Mouse (Mus musculus) midbrain, postnatal 0 days (tissue): Measurements from ENCODE around the gene Bloc1s2. TPM values are rescaled to one million over a fixed set of nuclear protein-coding genes. Genes with fewer than 3 reads are reported as not detected.

ENCODE experiments used
- ATAC-seq: fragments of 200-750 bp; cut with Nextera tagmentation; 2 replicates; pipeline ENCODE4 v1.8.0; 2017; ENCODE audit warnings: moderate number of reproducible peaks, mild to moderate bottlenecking, moderate TSS enrichment, moderate library complexity; ENCODE audit not compliant: low FRiP score
- DNase-seq: peaks from one replicate; pipeline ENCODE4 v3.0.0-alpha.2; 2015; ENCODE audit warnings: low spot score
- H3K27ac ChIP-seq: fragments of 300-500 bp; sonication (generic); 2 replicates; pipeline ENCODE4 v1.5.1; 2014; ENCODE audit warnings: low read depth, mild to moderate bottlenecking, low read length, mixed read lengths
- H3K27me3 ChIP-seq: fragments of 300-500 bp; sonication (generic); 2 replicates; pipeline ENCODE4 v1.6.1; 2014; ENCODE audit warnings: low read length, control low read depth, mixed read lengths; ENCODE audit not compliant: insufficient read depth
- H3K36me3 ChIP-seq: fragments of 300-500 bp; sonication (generic); 2 replicates; pipeline ENCODE4 v1.6.1; 2014; ENCODE audit warnings: low read length, control low read depth, mixed read lengths; ENCODE audit not compliant: insufficient read depth
- H3K4me1 ChIP-seq: fragments of 300-500 bp; sonication (generic); 2 replicates; pipeline ENCODE4 v1.6.1; 2014; ENCODE audit warnings: mild to moderate bottlenecking, control low read depth, antibody characterized with exemption, low read length, mixed read lengths; ENCODE audit not compliant: insufficient read depth
- H3K4me2 ChIP-seq: fragments of 300-500 bp; sonication (generic); 2 replicates; pipeline ENCODE4 v1.6.1; 2014; ENCODE audit warnings: low read depth, mild to moderate bottlenecking, low read length, mixed read lengths; ENCODE audit not compliant: poor library complexity, severe bottlenecking
- H3K4me3 ChIP-seq: fragments of 300-500 bp; sonication (generic); 2 replicates; pipeline ENCODE4 v1.5.1; 2014; ENCODE audit warnings: low read depth, mild to moderate bottlenecking, low read length, moderate library complexity
- H3K9ac ChIP-seq: fragments of 300-500 bp; sonication (generic); replicated peaks from 2 replicates; pipeline ENCODE4 v1.6.1; 2014; ENCODE audit warnings: mild to moderate bottlenecking, low read length, moderate library complexity, mixed read lengths; ENCODE audit not compliant: poor library complexity, severe bottlenecking
- H3K9me3 ChIP-seq: fragments of 300-500 bp; sonication (generic); 2 replicates; pipeline ENCODE4 v1.6.1; 2016; ENCODE audit warnings: low read length, control low read depth
- CTCF ChIP-seq: IDR thresholded peaks from 2 replicates; pipeline ENCODE4 v1.5.1; 2016; ENCODE audit warnings: antibody characterized with exemption, mild to moderate bottlenecking
- WGBS: fragments of 180-500 bp; shearing (Covaris S2); extraction: QIAGEN DNeasy Blood & Tissue Kit; methylation state at CpG from one replicate; pipeline ENCODE4 v1.1.7; 2014; 5-methylcytosine and 5-hydroxymethylcytosine counted together
- polyA plus RNA-seq: library from polyadenylated mRNA; unstranded; fragments of >200 nt; fragmentation: Nextera tagmentation; extraction: Ambion mirVana; gene quantifications from 2 replicates; pipeline ENCODE4 v1.2.1, GENCODE M21; 2015
- total RNA-seq: library from RNA; depleted of rRNA; stranded (reverse); fragments of >200 nt; gene quantifications from 2 replicates; pipeline ENCODE4 v1.2.3, GENCODE M21; 2014; rRNA removed

Gene Bloc1s2
- total and polyA plus RNA-seq, 2 experiments from 2014 or later = 40.4 to 201 TPM

DNA sequence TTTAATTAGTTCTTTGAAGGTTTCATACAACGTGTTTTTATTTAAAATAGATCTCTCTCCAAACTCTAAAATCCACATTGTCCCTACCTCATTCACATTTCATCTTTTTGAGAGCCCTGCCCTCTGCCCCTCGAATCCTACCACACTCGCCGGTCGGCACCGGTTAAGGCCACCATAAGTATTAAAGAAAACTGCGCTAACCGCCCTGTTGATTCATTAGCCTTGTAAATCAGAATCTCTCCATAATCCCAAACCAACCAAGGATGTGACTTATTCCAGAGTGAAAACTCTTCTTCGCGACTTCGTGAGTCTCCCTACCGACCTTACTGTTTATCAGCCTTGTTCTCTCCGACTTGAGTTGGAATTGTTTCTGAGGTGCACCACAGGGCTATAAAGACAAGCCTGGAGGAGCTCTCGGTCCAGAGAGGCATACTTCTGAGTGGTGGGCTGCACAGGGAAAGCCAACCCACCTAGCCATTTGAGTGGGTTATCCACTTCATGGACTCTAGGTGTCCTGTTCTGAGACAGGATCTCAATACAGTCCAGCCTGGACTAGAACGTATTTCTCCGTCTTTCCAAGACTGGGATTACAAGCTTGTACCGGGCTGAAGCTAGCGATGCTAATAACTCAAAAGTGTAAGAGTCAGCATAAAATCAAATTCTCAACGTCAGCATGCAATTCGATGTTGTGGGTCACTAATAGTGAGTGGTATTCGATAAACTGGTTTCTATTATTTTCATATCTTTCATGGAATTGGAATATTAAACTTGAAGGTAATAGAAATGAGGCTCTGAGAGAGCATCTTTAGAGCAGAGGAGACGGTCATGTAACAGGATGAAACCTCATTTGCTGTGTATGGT, 38.4 kb downstream of the Bloc1s2 start:
- H3K9ac ChIP-seq = peak overlapping the region; percentile 92
- H3K36me3 ChIP-seq = peaks cover 25% of the 10 kb centered on the region
- no peaks in the 10 kb centered on the region for H3K27me3 ChIP-seq
- TF ChIP-seq CTCF = no peak
- H3K4me2 ChIP-seq = peak overlapping the region; percentile 73
- 29% methylated on average over 22 of the region's 22 CpGs for WGBS
- H3K4me1 ChIP-seq = 0 out of 2 replicates have a peak, but pooled peaks cover 3% of the 10 kb centered on the region
- peak overlapping the region; percentile 82 for H3K27ac ChIP-seq
- ATAC-seq (peak; percentile 31; the same call in 1 of the 2 replicates), DNase-seq (peak; percentile 16)
- H3K4me3 ChIP-seq = peak overlapping the region; percentile 86
- no peaks in the 10 kb centered on the region for H3K9me3 ChIP-seq

DNA sequence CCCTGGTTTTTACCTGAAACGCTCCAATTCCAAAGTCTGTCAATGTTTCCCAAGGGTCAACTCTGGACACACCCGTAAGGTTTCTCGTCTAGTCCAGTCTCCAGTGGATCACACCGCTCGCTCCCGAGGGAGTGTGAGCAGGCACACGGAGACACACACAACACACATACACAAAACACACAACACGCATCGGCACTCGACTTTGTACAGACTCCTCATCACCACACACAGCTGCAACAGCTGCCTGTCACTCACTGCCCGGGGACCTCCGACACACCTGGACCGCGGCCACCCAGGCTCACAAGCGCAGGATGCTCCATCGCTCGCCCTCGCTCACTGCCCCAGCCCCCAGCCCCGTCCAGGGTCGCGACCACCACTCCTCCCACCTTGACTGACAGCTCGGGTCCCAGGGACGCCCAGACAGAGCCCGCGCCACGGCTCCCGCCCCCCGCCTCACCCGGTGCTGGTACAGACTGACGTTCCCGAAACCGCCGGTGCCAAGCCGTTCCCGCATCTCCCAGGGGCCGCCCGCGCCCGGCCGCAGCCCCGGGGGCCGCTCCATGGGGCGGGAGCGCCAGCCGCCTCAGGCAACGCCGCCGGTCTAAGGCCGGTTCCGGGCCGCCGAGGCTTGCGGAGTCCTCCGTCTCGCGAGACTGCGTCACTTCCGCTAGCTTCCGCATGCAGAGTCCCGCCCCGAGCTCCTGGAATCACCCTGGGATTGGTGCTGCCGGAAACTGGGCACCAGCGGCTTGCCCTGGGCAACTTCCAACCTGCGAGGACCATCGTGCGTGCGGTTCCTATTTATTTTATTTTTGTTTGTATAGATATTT, 39.2 kb downstream of the Bloc1s2 start, which contains the start of gene Chuk:
Gene Chuk (minus strand): TSS at position 650 of the 830 bp plus-strand sequence.
- Histone ChIP-seq H3K27ac (peak within 1 kb of the TSS; percentile 82), H3K4me3 (peak within 1 kb of the TSS; percentile 86), H3K9me3 (no peaks in the 10 kb centered on the region), H3K4me2 (peak within 1 kb of the TSS; percentile 73), H3K4me1 (0 out of 2 replicates have a peak, but pooled peaks cover 3% of the 10 kb centered on the region), H3K9ac (peak within 1 kb of the TSS; percentile 92), H3K27me3 (no peaks in the 10 kb centered on the region), H3K36me3 (peaks cover 16% of the 10 kb centered on the region; the same call in 1 of the 2 replicates)
- WGBS = under 1% methylated on average over 67 of the region's 67 CpGs
- peak; percentile 97 for ATAC-seq
- TF ChIP-seq CTCF = no peak
- peak; percentile 97 for DNase-seq

DNA sequence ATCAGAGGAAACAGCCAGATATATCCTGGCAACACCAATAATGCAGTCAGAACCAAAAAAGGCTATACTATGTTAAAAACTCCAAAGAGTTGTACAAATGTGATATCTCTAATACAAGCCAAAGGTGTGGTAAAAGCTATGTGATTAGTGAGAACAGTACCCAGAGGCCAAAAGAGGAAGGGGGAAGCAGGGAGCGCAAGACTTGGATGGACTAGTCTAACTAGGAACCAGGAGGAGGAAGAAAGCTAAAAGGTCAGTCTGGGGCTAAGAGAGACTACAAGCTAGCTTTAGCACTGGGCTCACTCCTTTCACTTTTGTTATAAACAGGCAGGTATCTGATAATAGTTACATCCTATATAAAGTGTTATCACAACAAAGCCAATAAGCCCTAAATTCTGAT, 41.9 kb downstream of the Bloc1s2 start:
- ATAC-seq (no peak), DNase-seq (no peak)
- TF ChIP-seq CTCF = no peak
- Histone ChIP-seq H3K36me3 (0 out of 2 replicates have a peak, but pooled peaks cover 3% of the 10 kb centered on the region), H3K9me3 (no peaks in the 10 kb centered on the region), H3K27ac (no peak overlapping the region), H3K4me1 (0 out of 2 replicates have a peak, but pooled peaks cover 3% of the 10 kb centered on the region), H3K4me2 (no peak overlapping the region), H3K9ac (no peak overlapping the region), H3K27me3 (no peaks in the 10 kb centered on the region), H3K4me3 (no peak overlapping the region)
- 100% methylated on average over 1 of the region's 1 CpGs for WGBS

DNA sequence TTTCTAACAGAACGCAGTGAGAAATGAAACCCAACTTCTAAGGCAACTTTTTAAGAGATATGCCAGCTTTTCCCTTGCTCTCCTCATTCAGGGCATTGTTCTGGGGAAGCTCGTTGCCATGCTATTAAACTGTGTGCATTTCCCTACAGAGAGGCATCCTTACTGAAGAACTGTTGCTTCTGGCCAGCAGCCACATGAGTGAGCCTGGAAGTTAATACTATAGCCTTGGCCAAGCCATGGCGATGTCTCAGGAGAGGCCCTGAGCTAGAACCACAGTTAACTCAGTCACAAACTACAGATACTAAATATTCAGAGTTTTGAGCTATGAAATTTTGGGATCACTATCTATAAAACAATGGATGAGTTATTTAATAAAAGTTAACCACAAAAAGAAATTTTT, 43.2 kb downstream of the Bloc1s2 start:
- Histone ChIP-seq H3K27ac (no peak overlapping the region), H3K27me3 (no peaks in the 10 kb centered on the region), H3K4me3 (no peak overlapping the region), H3K9ac (no peak overlapping the region), H3K4me2 (no peak overlapping the region), H3K9me3 (no peaks in the 10 kb centered on the region), H3K36me3 (no peaks in the 10 kb centered on the region), H3K4me1 (0 out of 2 replicates have a peak, but pooled peaks cover 3% of the 10 kb centered on the region)
- WGBS = 82% methylated on average over 3 of the region's 3 CpGs
- no peak for TF ChIP-seq CTCF
- ATAC-seq = no peak
- DNase-seq = no peak

DNA sequence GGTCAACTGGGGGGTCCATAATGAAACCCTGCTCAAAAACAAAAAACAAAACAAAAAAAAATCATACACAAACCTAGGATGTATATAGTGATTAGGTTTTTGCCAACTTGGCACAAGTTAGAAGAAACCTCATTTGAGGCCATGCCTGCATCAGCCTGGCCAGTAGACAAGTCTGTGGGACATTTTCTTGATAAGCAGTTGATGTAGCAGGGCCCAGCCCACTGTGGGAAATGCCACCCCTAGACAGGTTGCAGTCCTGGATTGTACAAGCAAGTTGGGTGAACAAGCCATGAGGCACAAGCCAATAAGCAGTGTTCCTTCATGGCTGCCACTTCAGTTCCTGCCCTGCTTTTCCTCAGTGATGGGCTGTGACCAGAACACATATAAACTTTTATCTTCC, 45.4 kb downstream of the Bloc1s2 start:
- Histone ChIP-seq H3K9ac (no peak overlapping the region), H3K27me3 (no peaks in the 10 kb centered on the region), H3K9me3 (no peaks in the 10 kb centered on the region), H3K4me2 (no peak overlapping the region), H3K36me3 (peaks cover 10% of the 10 kb centered on the region), H3K4me3 (no peak overlapping the region), H3K4me1 (no peaks in the 10 kb centered on the region), H3K27ac (no peak overlapping the region)
- no peak for TF ChIP-seq CTCF
- ATAC-seq (no peak), DNase-seq (no peak)

Other genes starting within 250 kb of the Bloc1s2 start
- 11.7 and 15.7 TPM in 2 replicates for gene Dnmbp, start 206.3 kb downstream of the Bloc1s2 start, total RNA-seq
- 5.6 and 5.9 TPM in 2 replicates for gene Dnmbp, start 206.3 kb downstream of the Bloc1s2 start, polyA plus RNA-seq
- gene Cpn1, start 159.9 kb downstream of the Bloc1s2 start, total RNA-seq = 0.27 TPM in 1 of 2 replicates, not detected in the other
- gene Cpn1, start 159.9 kb downstream of the Bloc1s2 start, polyA plus RNA-seq = 0.38 and 0.48 TPM in 2 replicates
- not detected in 2 replicates for gene Cyp2c23, start 117.2 kb downstream of the Bloc1s2 start, total RNA-seq
- 0.15 TPM in 1 of 2 replicates, not detected in the other for gene Cyp2c23, start 117.2 kb downstream of the Bloc1s2 start, polyA plus RNA-seq
- 9.8 and 11.8 TPM in 2 replicates for gene Erlin1, start 76.7 kb downstream of the Bloc1s2 start, total RNA-seq
- 15.9 and 16.4 TPM in 2 replicates for gene Erlin1, start 76.7 kb downstream of the Bloc1s2 start, polyA plus RNA-seq
- 40.7 and 52.4 TPM in 2 replicates for gene Chuk, start 39.0 kb downstream of the Bloc1s2 start, total RNA-seq
- 31.6 and 34.7 TPM in 2 replicates for gene Chuk, start 39.0 kb downstream of the Bloc1s2 start, polyA plus RNA-seq
- 13.4 and 27.0 TPM in 2 replicates for gene Cwf19l1, start 10.6 kb downstream of the Bloc1s2 start, total RNA-seq
- gene Cwf19l1, start 10.6 kb downstream of the Bloc1s2 start, polyA plus RNA-seq = 27.8 and 30.6 TPM in 2 replicates
- gene Pkd2l1, start 46.0 kb upstream of the Bloc1s2 start, total RNA-seq = 0.27 TPM in 1 of 2 replicates, not detected in the other
- 0.06 and 0.07 TPM in 2 replicates for gene Pkd2l1, start 46.0 kb upstream of the Bloc1s2 start, polyA plus RNA-seq
- gene Scd3, start 56.8 kb upstream of the Bloc1s2 start, total RNA-seq = 2.7 and 3.9 TPM in 2 replicates
- 5.9 and 6.0 TPM in 2 replicates for gene Scd3, start 56.8 kb upstream of the Bloc1s2 start, polyA plus RNA-seq
- 905 and 948 TPM in 2 replicates for gene Scd2, start 147.2 kb upstream of the Bloc1s2 start, total RNA-seq
- gene Scd2, start 147.2 kb upstream of the Bloc1s2 start, polyA plus RNA-seq = 224 and 226 TPM in 2 replicates
- gene Scd4, start 186.6 kb upstream of the Bloc1s2 start, total RNA-seq = 0.33 and 0.44 TPM in 2 replicates
- gene Scd4, start 186.6 kb upstream of the Bloc1s2 start, polyA plus RNA-seq = 0.17 TPM in 1 of 2 replicates, not detected in the other